Mouse (Mus musculus) splenic B cell, adult 2 months (primary cell): ENCODE measurements around the gene Nedd4.
A peak's percentile ranks its signal among the peaks of the same experiment; 100 is the strongest.

Experiments
- DNase-seq: peaks from one replicate; pipeline ENCODE4 v3.0.0-alpha.2; 2011; ENCODE audit warnings: low read depth, low spot score
- H3K27me3 ChIP-seq: 2 replicates; pipeline ENCODE4 v1.6.1; 2012; ENCODE audit warnings: mild to moderate bottlenecking, low read length, moderate library complexity, mixed read lengths; ENCODE audit not compliant: control insufficient read depth, poor library complexity, insufficient read depth, severe bottlenecking
- H3K36me3 ChIP-seq: 2 replicates; pipeline ENCODE4 v1.6.1; 2012; ENCODE audit warnings: mild to moderate bottlenecking, low read length, moderate library complexity, mixed read lengths; ENCODE audit not compliant: control insufficient read depth, poor library complexity, insufficient read depth, severe bottlenecking

The Nedd4 gene

DNA sequence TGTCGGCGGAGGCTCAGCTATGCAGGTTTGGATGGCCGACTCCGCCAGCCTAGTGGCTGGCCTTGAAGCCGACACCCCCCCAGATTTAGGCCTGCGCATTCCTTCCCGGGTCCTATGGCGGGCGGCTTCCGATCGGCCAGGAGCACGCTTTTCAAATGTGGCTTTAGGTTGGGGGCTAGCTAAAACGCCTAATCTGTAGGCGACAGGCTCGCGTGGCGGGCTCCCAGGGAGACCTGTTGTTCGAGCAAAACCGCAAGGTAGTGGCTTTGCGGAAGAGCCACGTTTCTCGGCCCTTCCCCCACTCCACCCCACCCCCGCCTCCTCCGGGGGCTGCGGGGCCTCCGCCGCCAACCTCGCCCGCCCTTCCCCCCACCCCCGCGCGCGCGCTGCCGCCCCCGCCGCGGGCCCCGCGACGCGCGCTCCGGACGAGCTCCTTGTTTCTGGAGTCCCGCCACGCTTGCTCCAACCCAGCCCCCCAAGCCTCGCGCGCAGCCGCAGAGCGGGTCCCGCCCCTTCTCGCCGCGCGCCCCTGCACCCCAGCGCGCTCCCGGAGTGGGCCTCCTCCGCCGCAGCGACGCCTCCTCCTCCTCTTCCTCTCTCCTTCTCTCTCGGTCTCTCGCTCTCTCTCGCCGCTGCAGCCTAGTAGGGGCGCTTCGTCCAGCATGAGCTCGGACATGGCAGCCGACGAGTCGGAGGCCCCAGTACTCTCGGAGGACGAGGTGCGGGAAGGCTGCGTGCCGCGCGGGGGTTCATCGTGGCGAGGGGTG is at the start of gene Nedd4:
Nedd4 (plus strand) TSS at position 452 of the 767 bp plus-strand sequence.
- H3K27me3 ChIP-seq: no peaks in the 10 kb centered on the region
- DNase-seq: peak; percentile 68
- H3K36me3 ChIP-seq: no peaks in the 10 kb centered on the region

DNA sequence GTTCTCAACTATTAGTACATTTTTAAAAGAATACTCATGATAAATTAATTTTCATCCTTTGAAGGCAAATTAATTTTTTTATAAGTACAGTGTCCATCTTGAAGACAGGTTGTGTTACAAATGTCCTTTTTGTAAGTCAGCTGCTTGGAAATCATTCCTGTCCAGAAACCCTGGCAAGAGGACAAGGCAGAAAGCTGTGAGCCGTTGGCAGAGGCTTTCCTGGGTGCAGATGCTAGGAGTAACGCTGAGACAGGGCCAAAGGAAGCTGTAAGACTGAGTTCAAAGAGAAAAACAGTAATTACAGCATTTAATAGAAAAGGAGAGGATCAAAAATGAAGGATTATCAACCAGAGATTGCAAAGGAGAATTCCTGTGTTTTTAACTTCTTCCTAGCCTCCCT is 48.3 kb upstream of the Nedd4 start:
- no peaks in the 10 kb centered on the region for H3K27me3 ChIP-seq
- no peak for DNase-seq
- H3K36me3 ChIP-seq: peaks cover 7% of the 10 kb centered on the region

DNA sequence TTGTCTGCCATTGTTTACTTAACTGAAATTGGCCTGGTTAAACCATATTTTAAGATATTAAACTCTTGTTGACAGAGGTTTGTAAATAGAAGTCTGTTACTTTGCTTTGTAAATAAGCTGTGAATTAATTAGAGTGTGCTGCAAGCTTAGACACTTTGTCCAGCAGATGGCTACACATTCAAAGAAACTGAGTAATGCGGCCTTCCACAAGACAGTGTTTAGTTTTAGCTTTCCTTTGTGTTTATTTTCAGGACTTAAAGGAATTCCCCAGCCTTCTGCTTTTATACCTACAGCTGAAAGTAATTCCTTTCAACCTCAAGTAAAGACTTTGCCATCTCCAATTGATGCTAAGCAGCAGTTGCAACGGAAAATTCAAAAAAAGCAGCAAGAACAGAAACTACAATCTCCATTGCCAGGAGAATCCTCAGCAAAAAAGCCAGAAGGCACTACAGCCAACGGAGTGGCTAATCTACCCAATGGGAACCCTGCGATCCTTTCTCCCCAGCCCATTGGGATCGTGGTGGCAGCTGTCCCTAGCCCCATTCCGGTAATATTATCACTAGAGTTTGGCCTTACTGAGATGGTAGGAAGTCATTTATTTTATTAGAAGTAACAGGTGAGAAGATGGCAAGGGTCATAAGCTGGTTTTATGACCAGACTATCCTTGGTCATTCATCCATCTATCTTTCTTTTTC is 47.2 kb upstream of the Nedd4 start:
- Histone ChIP-seq H3K36me3 (peaks cover 10% of the 10 kb centered on the region), H3K27me3 (no peaks in the 10 kb centered on the region)
- DNase-seq: no peak

DNA sequence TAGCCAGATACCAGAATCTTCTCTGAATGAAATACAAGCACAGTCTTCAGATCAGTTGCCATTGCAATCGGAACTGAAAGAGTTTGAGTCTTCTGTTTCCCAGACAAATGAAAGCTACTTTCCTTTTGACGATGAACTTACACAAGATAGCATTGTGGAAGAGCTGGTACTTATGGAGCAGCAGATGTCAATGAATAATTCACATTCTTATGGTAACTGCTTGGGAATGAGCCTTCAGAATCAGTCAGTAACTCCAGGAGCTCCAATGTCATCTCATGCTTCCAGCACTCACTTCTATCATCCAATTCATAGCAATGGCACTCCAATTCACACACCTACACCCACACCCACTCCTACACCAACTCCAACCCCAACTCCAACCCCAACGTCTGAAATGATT is 44.1 kb upstream of the Nedd4 start:
- H3K36me3 ChIP-seq: peaks cover 9% of the 10 kb centered on the region
- H3K27me3 ChIP-seq: no peaks in the 10 kb centered on the region
- DNase-seq: no peak

DNA sequence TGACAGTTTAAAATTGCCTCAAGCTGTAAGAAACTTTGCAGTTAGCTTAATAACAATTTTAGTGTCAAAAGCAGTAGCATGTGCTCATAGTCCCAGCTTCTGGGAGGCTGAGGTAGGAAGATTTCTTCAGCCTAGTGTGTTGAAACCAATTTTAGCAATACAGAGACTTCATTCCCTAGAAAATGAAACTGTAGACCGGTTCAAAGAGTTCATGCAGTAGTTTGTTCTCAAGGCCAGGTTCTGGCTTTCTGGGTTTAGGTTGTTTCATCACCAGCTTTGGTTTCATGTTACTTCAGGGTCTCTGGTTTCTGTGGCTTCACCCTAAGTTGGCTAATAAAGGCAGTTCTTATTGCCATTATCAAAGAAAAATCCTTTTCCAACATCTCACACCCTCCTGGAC is 38.5 kb upstream of the Nedd4 start:
- Histone ChIP-seq H3K27me3 (no peaks in the 10 kb centered on the region), H3K36me3 (peaks cover 4% of the 10 kb centered on the region; the same call in 1 of the 2 replicates)
- no peak for DNase-seq

DNA sequence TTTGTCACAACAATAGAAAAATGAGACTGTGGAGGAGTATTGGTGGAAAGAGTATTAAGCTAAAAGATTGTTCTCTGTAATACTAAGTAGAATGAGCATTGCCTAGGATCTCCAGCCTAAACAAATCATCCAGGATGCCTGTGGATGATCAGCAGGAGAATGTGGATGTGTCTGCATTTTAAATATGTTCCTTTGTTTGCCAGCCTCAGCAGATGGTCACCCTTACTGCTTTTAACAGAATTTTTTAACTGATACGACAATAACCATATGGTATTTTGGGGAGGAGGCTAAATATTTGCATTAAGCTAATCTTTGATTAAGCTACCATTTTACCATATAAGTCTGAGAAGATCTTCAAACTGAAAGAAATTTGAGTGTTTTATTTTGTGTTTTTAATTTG is 34.5 kb upstream of the Nedd4 start:
- Histone ChIP-seq H3K27me3 (no peaks in the 10 kb centered on the region), H3K36me3 (0 out of 2 replicates have a peak, but pooled peaks cover 2% of the 10 kb centered on the region)
- DNase-seq: no peak

DNA sequence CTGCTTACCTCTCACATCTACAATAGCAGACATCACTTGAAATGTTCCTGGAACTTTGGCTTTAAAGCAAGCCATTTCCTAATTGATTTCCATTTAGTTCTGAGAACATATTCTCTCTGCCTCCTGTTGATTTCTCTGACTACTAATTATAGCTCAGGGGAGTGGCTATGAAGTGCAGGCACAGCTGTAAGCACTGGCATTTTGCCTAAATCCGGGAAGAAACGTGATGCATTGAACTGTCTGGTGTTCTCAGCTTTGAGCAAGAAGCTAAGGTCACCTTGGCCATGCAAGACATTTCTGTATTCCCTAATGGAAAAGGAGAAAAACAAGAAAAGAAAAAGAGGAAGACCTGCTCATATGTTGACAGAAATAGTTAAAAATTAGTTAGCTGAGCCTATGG is 33.6 kb upstream of the Nedd4 start:
- H3K36me3 ChIP-seq: 0 out of 2 replicates have a peak, but pooled peaks cover 2% of the 10 kb centered on the region
- H3K27me3 ChIP-seq: no peaks in the 10 kb centered on the region
- DNase-seq: no peak

DNA sequence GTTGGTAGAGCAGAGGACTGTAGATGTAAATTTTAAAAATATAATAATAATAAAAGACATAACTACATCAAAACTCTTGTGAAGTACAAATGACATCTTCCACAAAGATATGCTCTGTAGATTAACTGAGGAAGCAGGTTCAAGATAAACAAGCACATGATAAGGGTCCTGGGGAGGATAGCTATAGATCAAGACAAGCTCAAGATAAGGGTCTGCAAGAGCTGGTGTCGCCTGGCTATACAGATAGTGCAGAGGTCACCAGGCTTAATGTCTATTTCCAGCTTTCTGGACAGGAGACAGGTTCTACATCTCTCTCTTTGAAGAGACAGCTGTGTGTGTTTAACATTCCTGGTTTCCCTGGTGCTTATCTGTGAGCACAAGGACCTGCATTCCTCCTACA is 29.9 kb upstream of the Nedd4 start:
- no peak for DNase-seq
- Histone ChIP-seq H3K27me3 (no peaks in the 10 kb centered on the region), H3K36me3 (no peaks in the 10 kb centered on the region)

DNA sequence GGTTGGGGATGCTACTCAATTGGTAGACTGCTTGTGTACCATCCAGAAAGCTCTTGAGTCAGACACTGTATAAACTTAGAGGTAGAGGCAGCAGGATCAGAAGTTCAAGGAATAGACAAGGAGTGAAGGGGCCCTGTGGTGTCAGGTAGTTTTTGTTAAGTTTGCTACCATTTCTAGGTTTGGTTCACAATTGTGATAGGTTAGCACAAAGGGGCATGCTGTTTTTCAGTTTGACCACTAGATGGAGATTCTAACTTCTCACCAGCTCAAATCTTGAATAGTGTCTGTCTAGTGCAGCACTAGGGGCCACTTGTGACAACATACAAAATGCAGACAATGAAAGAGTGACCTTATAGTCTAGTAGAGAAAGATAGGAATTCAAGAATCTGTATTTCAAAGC is 27.0 kb upstream of the Nedd4 start:
- Histone ChIP-seq H3K27me3 (no peaks in the 10 kb centered on the region), H3K36me3 (no peaks in the 10 kb centered on the region)
- peak; percentile 61 for DNase-seq

DNA sequence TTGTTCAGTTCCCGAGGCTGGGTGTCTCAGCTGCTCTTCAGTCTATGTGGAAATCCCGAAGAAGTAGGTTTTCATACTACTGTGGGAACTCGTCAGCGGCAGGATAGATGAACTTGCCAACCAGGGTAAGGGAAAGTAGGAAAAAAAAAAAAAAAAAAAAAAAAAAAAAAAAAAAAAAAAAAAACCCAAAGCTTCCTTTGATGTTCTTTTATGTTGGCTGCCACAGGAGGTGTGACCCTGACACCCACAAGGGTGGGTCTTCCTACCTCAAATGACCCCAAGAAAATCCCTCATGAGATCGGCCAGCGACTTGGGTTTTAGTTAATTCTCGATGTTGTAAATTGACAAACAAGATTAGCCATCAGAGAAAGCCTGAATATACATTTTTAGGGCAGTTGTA is 25.6 kb upstream of the Nedd4 start:
- H3K36me3 ChIP-seq: no peaks in the 10 kb centered on the region
- no peak for DNase-seq
- no peaks in the 10 kb centered on the region for H3K27me3 ChIP-seq

DNA sequence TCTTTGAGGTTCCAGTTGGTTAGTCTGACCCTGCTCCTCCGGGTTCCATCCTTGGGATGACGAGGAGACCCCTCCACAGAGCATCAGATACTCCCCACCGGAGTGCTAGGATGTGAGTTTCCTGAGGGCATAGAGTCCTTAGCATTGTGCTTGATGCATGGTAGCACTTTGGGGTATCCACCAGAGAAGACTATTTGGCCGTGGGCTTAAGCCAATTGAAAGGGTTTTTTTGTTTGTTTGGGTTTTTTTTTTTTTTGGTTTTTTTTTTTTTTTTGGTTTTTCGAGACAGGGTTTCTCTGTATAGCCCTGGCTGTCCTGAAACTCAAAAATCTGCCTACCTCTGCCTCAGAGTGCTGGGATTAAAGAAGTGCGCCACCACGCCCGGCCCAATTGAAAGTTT is 24.9 kb upstream of the Nedd4 start:
- DNase-seq: no peak
- Histone ChIP-seq H3K27me3 (no peaks in the 10 kb centered on the region), H3K36me3 (no peaks in the 10 kb centered on the region)

DNA sequence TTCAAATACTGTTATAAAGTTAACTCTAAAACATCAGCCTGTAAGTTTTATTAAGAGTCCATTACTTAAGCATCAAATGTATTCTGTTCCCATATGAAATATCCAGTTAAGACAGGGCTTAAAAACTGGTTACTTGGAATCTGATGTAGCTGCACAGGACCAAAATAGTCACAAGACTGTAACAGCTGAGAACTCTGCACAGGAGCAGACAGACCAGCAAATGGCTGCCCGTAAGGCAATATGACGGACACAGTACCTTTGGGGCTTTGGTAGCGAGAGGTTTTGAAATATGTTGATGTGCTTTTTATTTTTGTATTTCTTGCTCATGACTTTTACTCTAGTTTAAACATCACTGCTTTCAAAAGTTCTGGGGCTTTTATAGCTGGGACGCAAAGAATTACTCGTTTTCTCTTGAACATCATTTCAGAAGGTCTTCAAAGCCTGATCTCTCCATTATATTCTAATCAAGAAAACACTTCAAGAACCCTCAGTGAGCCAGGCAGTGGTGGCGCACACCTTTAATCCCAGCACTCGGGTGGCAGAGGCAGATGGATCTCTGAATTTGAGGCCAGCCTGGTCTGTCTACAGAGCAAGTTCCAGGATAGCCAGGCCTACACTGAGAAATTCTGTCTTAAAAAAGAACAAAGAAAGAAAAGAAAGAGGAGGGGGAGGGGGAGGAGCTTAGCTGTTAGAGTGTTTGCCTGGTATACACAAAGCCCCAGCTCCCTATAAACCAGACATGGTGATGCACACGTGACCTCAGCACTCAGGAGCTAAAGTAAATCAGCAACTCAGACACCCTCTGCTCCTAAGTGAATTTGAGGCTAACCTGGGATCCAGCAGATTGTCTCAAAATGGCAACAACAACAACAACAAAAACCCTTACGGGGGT is 22.9 kb upstream of the Nedd4 start:
- H3K27me3 ChIP-seq: no peaks in the 10 kb centered on the region
- no peak for DNase-seq
- H3K36me3 ChIP-seq: no peaks in the 10 kb centered on the region

DNA sequence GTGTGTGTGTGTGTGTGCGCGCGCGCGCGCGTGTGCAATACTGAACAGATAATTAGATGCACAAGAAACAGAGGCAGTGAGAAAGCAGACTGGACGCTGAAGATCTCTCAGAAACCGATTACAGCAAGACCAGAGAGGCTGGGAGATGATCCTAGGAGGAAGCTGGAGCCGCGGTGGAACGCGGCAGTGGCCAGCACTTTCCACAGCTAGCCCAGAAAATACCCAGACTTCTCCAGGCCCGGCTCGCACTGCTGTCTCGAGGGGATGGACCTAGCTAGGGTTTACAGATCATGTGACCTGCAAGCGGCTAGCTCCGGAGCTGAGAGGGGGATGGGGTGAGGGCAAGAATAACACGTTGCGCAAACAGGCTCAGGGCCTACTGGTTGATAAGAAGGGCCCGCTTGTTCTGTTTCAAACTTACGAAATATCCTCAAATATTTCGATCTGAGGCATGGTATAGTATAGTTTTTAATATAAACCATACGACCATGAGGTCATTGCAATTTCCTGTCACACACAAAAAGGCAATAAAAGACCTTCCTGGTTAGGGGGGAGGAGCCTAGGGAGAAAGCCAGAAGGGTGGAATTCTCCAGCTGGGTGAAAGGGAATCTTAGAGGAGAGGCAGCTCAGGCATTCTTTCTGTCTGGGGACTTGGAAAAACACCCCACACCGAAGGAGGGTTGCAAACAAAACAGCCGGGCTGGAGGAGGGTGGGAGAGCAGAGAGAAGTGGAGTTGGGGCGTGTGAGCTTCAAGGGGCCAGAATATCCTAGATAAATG is 22.1 kb upstream of the Nedd4 start:
- no peaks in the 10 kb centered on the region for H3K27me3 ChIP-seq
- no peaks in the 10 kb centered on the region for H3K36me3 ChIP-seq
- DNase-seq: peak; percentile 43

DNA sequence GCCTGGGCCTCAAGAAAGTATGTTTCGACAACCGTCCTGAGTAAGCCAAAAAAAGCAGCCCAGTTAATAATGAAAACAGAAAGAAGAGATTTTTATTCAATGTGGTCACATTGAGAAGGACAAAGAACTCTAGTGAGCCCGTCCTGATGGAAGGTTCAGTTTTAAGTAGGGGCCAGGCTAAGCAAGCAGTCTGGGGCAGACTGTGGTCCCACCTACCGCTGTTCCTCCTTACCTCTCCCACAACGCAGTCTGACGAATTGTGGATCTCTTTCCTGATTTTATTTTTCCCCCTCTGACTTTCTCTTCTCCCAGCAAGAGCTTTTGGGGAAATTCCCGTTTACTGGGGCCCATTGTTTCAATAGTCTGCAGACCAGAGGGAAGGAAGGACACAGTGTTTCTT is 21.5 kb upstream of the Nedd4 start:
- no peaks in the 10 kb centered on the region for H3K36me3 ChIP-seq
- no peaks in the 10 kb centered on the region for H3K27me3 ChIP-seq
- DNase-seq: no peak
